In the genomic region with DNA sequence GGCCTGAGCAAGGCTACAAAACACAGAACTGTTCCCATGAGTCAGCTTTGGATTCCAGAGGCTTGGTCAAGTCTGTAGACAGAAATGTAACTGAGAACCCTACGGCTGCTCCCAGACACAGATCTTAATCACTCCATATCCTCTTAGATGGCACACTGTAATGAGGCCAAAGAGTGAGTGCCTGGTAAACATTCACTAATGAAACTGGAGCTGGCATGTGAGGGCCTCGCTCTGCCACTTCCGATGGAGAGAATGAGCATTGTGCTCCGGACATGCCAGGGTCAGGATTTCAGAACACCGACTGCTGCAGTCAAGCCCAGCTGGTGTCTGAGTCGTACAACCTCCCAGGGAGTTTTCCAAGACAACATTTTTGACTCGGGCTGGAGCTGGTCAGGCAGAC, we compare ENCODE assay signal across 11 mouse cellular contexts. TPM values are rescaled to one million over a fixed set of nuclear protein-coding genes. Genes with fewer than 3 reads are reported as not detected.
DNase-seq lines count a peak whose midpoint lies in the region; ATAC-seq lines count a peak whose summit lies in the region.
"Had no signal": no experiment of that assay in that cellular context is flagged by ENCODE, and none has a peak within 500 bp of the region (broad histone marks: within the 10 kb centered on the region; RNA-seq: fewer than 3 reads in every experiment).

No protein-coding gene starts in this region.

- peaks cover 23% of the 10 kb centered on the region for H3K36me3 ChIP-seq in kidney, embryonic 15.5 days

- DNase-seq in MN1 (ENCODE audit: low spot score) (peak; percentile 77), adipocyte (ENCODE audit: low spot score) (peak; percentile 74)
- peak; percentile 48 for DNase-seq in lung, postnatal 10 days
- DNase-seq in testis, postnatal 14 days (ENCODE audit: low spot score): no peak
- DNase-seq in spleen, postnatal 14 days (ENCODE audit: low spot score in 2 of 2): no peak
- no peak for DNase-seq in gastrocnemius, postnatal 36 days
- DNase-seq: cerebellum, adult 11-12 months; thymus, postnatal 36 days had no signal

- peaks cover 26% of the 10 kb centered on the region for H3K4me1 ChIP-seq in kidney, embryonic 15.5 days

- H3K4me2 ChIP-seq in kidney, embryonic 15.5 days: 0 out of 2 replicates have a peak overlapping the region, but pooled peaks have one; percentile 10

- 20% methylated on average over 7 of the region's 7 CpGs for WGBS in kidney, embryonic 15.5 days

- peak; percentile 88 for ATAC-seq in kidney, embryonic 15.5 days (replicated peaks; ENCODE audit: low FRiP score)
- ATAC-seq: inflammation-experienced regulatory T-cells, adult 6 months had no signal

- H3K27me3 ChIP-seq in kidney, embryonic 15.5 days: no peaks in the 10 kb centered on the region

- H3K9me3 ChIP-seq in kidney, embryonic 15.5 days (replicated peaks): no peaks in the 10 kb centered on the region

- no peak overlapping the region for H3K9ac ChIP-seq in kidney, embryonic 15.5 days
- H3K9ac ChIP-seq: liver, embryonic 14.5 days had no signal

- peak overlapping the region; percentile 84 for H3K27ac ChIP-seq in kidney, embryonic 15.5 days
- H3K27ac ChIP-seq: liver, embryonic 14.5 days had no signal

- intact Hi-C loops in gastrocnemius, postnatal 36 days (cut with DNase I): no loop called here

- no peak overlapping the region for H3K4me3 ChIP-seq in kidney, embryonic 15.5 days (replicated peaks)

RNA-seq across cellular contexts. Expression of a gene that starts 32.4 kb away (rescaled TPM):
- 27.7 and 30.6 TPM in 2 replicates for polyA plus RNA-seq in kidney, embryonic 15.5 days (2015; fragmentation: Nextera tagmentation; extraction: Ambion mirVana)
- 10 to 100 TPM; 16.2 to 23.1 TPM for total RNA-seq in gastrocnemius, postnatal 36 days (2021)

Comparison
In these comparisons a context has a peak if more than half of its experiments do, and no peak if none do; other contexts are left out.
1. DNase-seq: peak in MN1 (single experiment), adipocyte (single experiment) and lung, postnatal 10 days (single experiment); none in testis, postnatal 14 days (single experiment), spleen, postnatal 14 days (0 of 2) and gastrocnemius, postnatal 36 days (0 of 2).